Mouse (Mus musculus) spleen, adult 2 months (tissue): ENCODE data around the gene Phc2.

Experiments used
- CTCF ChIP-seq: fragments of 200-500 bp; IDR thresholded peaks from 2 replicates; pipeline ENCODE4 v1.5.1; 2011; ENCODE audit warnings: mild to moderate bottlenecking, inconsistent platforms; ENCODE audit not compliant: insufficient read depth, insufficient read length, insufficient replicate concordance; ENCODE audit errors: extremely low read depth
- POLR2A ChIP-seq: fragments of 200-500 bp; IDR thresholded peaks from 2 replicates; pipeline ENCODE4 v1.6.1; 2011; ENCODE audit warnings: low read depth, low read length, inconsistent platforms

DNA sequence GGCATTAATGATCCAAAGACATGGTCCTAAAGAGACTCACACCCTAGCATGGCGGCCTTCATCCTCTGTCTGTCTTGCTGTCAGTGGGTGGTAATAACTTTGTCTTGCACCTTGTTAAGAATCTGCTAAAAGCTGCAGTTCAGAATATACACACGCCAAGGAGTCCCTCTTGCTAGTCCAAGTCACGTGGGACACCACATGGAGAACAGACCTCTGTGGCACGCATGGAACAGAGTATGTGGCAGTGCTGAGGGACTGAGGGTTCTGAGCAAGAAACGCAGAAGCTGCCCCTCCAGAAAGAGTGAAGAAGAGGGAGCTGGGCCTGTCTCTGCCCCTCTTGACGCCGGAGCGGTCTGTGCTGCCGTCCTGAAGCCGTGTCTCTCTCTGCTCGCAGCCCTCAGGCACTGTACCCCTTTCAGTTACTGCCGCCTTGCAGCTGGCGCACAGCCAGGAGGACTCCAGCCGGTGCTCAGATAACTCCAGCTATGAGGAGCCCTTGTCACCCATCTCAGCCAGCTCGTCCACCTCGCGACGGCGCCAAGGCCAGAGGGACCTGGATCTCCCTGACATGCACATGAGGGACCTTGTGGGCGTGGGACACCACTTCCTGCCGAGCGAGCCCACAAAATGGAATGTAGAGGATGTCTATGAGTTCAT, 93.2 kb downstream of the Phc2 start:
- no peak for TF ChIP-seq POLR2A
- no peak for TF ChIP-seq CTCF
